Mouse (Mus musculus): ENCODE data around the gene Tmtc2. TPM values are rescaled to one million over a fixed set of nuclear protein-coding genes. Genes with fewer than 3 reads are reported as not detected.
A peak's percentile ranks its signal among the peaks of the same experiment; 100 is the strongest.

The Tmtc2 gene
- polyA plus RNA-seq, 1 experiment from 2014 or later, result 5.5 TPM

- Histone ChIP-seq H3K27me3 (replicated peaks; ENCODE audit: control insufficient read depth, insufficient read depth, low read length) (no peaks in the 10 kb centered on the region), H3K36me3 (ENCODE audit: control insufficient read depth, insufficient read depth, low read length) (no peaks in the 10 kb centered on the region), H3K4me2 (ENCODE audit: low read length) (no peak overlapping the region), H3K4me1 (ENCODE audit: control insufficient read depth, insufficient read depth, low read length) (no peaks in the 10 kb centered on the region), H3K9me3 (replicated peaks; ENCODE audit: control insufficient read depth, low read length) (no peaks in the 10 kb centered on the region), H3K27ac (ENCODE audit: low read depth, low read length) (no peak overlapping the region), H3K9ac (ENCODE audit: low read length) (no peak overlapping the region), H3K4me3 (ENCODE audit: low read depth, low read length) (no peak overlapping the region)
- DNase-seq (ENCODE audit: low spot score), result no peak
- ATAC-seq, result no peak
- 84% methylated on average over 2 of the region's 2 CpGs for WGBS
Observed at GRCm38 (mm10) chr10:105350301-105350700, 223.9 kb downstream of the Tmtc2 start.

- ATAC-seq (no peak), DNase-seq (ENCODE audit: low spot score) (no peak)
Observed at GRCm38 (mm10) chr10:105345920-105346319, 228.3 kb downstream of the Tmtc2 start.

GRCm38 (mm10) chr10:105332856-105333255, 241.4 kb downstream of the Tmtc2 start:
- H3K36me3 ChIP-seq (ENCODE audit: control insufficient read depth, insufficient read depth, low read length), result no peaks in the 10 kb centered on the region
- no peaks in the 10 kb centered on the region for H3K27me3 ChIP-seq (replicated peaks; ENCODE audit: control insufficient read depth, insufficient read depth, low read length)
- 71% methylated on average over 2 of the region's 2 CpGs for WGBS
- H3K4me3 ChIP-seq (ENCODE audit: low read depth, low read length), result no peak overlapping the region
- no peak overlapping the region for H3K9ac ChIP-seq (ENCODE audit: low read length)
- ATAC-seq, result no peak
- H3K4me2 ChIP-seq (ENCODE audit: low read length), result no peak overlapping the region
- no peak overlapping the region for H3K27ac ChIP-seq (ENCODE audit: low read depth, low read length)
- no peak for DNase-seq (ENCODE audit: low spot score)
- H3K9me3 ChIP-seq (replicated peaks; ENCODE audit: control insufficient read depth, low read length), result no peaks in the 10 kb centered on the region
- H3K4me1 ChIP-seq (ENCODE audit: control insufficient read depth, insufficient read depth, low read length), result no peaks in the 10 kb centered on the region

More at GRCm38 (mm10) chr10:105345920-105346319, 228.3 kb downstream of the Tmtc2 start:
- Histone ChIP-seq H3K4me1 (ENCODE audit: control insufficient read depth, insufficient read depth, low read length) (no peaks in the 10 kb centered on the region), H3K27ac (ENCODE audit: low read depth, low read length) (no peak overlapping the region), H3K4me3 (ENCODE audit: low read depth, low read length) (no peak overlapping the region), H3K27me3 (replicated peaks; ENCODE audit: control insufficient read depth, insufficient read depth, low read length) (no peaks in the 10 kb centered on the region), H3K9ac (ENCODE audit: low read length) (no peak overlapping the region), H3K36me3 (ENCODE audit: control insufficient read depth, insufficient read depth, low read length) (no peaks in the 10 kb centered on the region), H3K4me2 (ENCODE audit: low read length) (no peak overlapping the region), H3K9me3 (replicated peaks; ENCODE audit: control insufficient read depth, low read length) (no peaks in the 10 kb centered on the region)
- WGBS, result 87% methylated on average over 3 of the region's 3 CpGs

GRCm38 (mm10) chr10:105330327-105330726, 243.9 kb downstream of the Tmtc2 start:
- DNase-seq (ENCODE audit: low spot score), result no peak
- Histone ChIP-seq H3K4me1 (ENCODE audit: control insufficient read depth, insufficient read depth, low read length) (no peaks in the 10 kb centered on the region), H3K27ac (ENCODE audit: low read depth, low read length) (no peak overlapping the region), H3K27me3 (replicated peaks; ENCODE audit: control insufficient read depth, insufficient read depth, low read length) (no peaks in the 10 kb centered on the region), H3K36me3 (ENCODE audit: control insufficient read depth, insufficient read depth, low read length) (no peaks in the 10 kb centered on the region), H3K4me2 (ENCODE audit: low read length) (no peak overlapping the region), H3K4me3 (ENCODE audit: low read depth, low read length) (no peak overlapping the region), H3K9ac (ENCODE audit: low read length) (no peak overlapping the region), H3K9me3 (replicated peaks; ENCODE audit: control insufficient read depth, low read length) (no peaks in the 10 kb centered on the region)
- ATAC-seq, result no peak
- whole genome bisulfite sequencing, result 85% methylated on average over 5 of the region's 5 CpGs

GRCm38 (mm10) chr10:105323646-105324192, 250.5 kb downstream of the Tmtc2 start:
- Histone ChIP-seq H3K36me3 (ENCODE audit: control insufficient read depth, insufficient read depth, low read length) (peaks cover 8% of the 10 kb centered on the region; the same call in 1 of the 2 replicates), H3K4me3 (ENCODE audit: low read depth, low read length) (no peak overlapping the region), H3K9ac (ENCODE audit: low read length) (no peak overlapping the region), H3K27ac (ENCODE audit: low read depth, low read length) (no peak overlapping the region), H3K9me3 (replicated peaks; ENCODE audit: control insufficient read depth, low read length) (no peaks in the 10 kb centered on the region; the same call in 1 of the 2 replicates), H3K4me1 (ENCODE audit: control insufficient read depth, insufficient read depth, low read length) (no peaks in the 10 kb centered on the region), H3K27me3 (replicated peaks; ENCODE audit: control insufficient read depth, insufficient read depth, low read length) (no peaks in the 10 kb centered on the region), H3K4me2 (ENCODE audit: low read length) (no peak overlapping the region)
- 85% methylated on average over 4 of the region's 4 CpGs for WGBS
- no peak for DNase-seq (ENCODE audit: low spot score)
- no peak for ATAC-seq

- peak; percentile 66; the same call in 1 of the 2 replicates for ATAC-seq
- H3K27ac ChIP-seq (ENCODE audit: low read depth, low read length), result no peak overlapping the region; the same call in 1 of the 2 replicates
- 70% methylated on average over 3 of the region's 3 CpGs for WGBS
Observed at GRCm38 (mm10) chr10:105319299-105320057, 254.8 kb downstream of the Tmtc2 start.

GRCm38 (mm10) chr10:105318869-105319268, 255.4 kb downstream of the Tmtc2 start:
- Histone ChIP-seq H3K27ac (ENCODE audit: low read depth, low read length) (no peak overlapping the region), H3K4me1 (ENCODE audit: control insufficient read depth, insufficient read depth, low read length) (no peaks in the 10 kb centered on the region), H3K4me2 (ENCODE audit: low read length) (no peak overlapping the region), H3K9me3 (replicated peaks; ENCODE audit: control insufficient read depth, low read length) (no peaks in the 10 kb centered on the region; the same call in 1 of the 2 replicates), H3K9ac (ENCODE audit: low read length) (no peak overlapping the region), H3K36me3 (ENCODE audit: control insufficient read depth, insufficient read depth, low read length) (peaks cover 8% of the 10 kb centered on the region; the same call in 1 of the 2 replicates), H3K4me3 (ENCODE audit: low read depth, low read length) (no peak overlapping the region), H3K27me3 (replicated peaks; ENCODE audit: control insufficient read depth, insufficient read depth, low read length) (no peaks in the 10 kb centered on the region)
- DNase-seq (ENCODE audit: low spot score) (peak; percentile 52), ATAC-seq (peak; percentile 63)
- 27% methylated on average over 2 of the region's 2 CpGs for WGBS

More at GRCm38 (mm10) chr10:105319299-105320057, 254.8 kb downstream of the Tmtc2 start:
- H3K4me2 ChIP-seq (ENCODE audit: low read length), result no peak overlapping the region
- no peak overlapping the region for H3K9ac ChIP-seq (ENCODE audit: low read length)
- no peak overlapping the region for H3K4me3 ChIP-seq (ENCODE audit: low read depth, low read length)
- no peaks in the 10 kb centered on the region for H3K4me1 ChIP-seq (ENCODE audit: control insufficient read depth, insufficient read depth, low read length)
- H3K27me3 ChIP-seq (replicated peaks; ENCODE audit: control insufficient read depth, insufficient read depth, low read length), result no peaks in the 10 kb centered on the region
- H3K36me3 ChIP-seq (ENCODE audit: control insufficient read depth, insufficient read depth, low read length), result peaks cover 8% of the 10 kb centered on the region; the same call in 1 of the 2 replicates
- no peak for DNase-seq (ENCODE audit: low spot score)
- H3K9me3 ChIP-seq (replicated peaks; ENCODE audit: control insufficient read depth, low read length), result no peaks in the 10 kb centered on the region; the same call in 1 of the 2 replicates

GRCm38 (mm10) chr10:105312986-105313385, 261.3 kb downstream of the Tmtc2 start:
- no peak overlapping the region for H3K27ac ChIP-seq (ENCODE audit: low read depth, low read length)
- H3K4me1 ChIP-seq (ENCODE audit: control insufficient read depth, insufficient read depth, low read length), result no peaks in the 10 kb centered on the region
- no peaks in the 10 kb centered on the region for H3K9me3 ChIP-seq (replicated peaks; ENCODE audit: control insufficient read depth, low read length)
- H3K4me2 ChIP-seq (ENCODE audit: low read length), result no peak overlapping the region
- H3K36me3 ChIP-seq (ENCODE audit: control insufficient read depth, insufficient read depth, low read length), result no peaks in the 10 kb centered on the region
- DNase-seq (ENCODE audit: low spot score) (no peak), ATAC-seq (no peak)
- WGBS, result 86% methylated on average over 5 of the region's 5 CpGs
- H3K4me3 ChIP-seq (ENCODE audit: low read depth, low read length), result no peak overlapping the region
- H3K27me3 ChIP-seq (replicated peaks; ENCODE audit: control insufficient read depth, insufficient read depth, low read length), result no peaks in the 10 kb centered on the region
- H3K9ac ChIP-seq (ENCODE audit: low read length), result no peak overlapping the region

- WGBS, result 80% methylated on average over 3 of the region's 3 CpGs
- Histone ChIP-seq H3K4me3 (ENCODE audit: low read depth, low read length) (no peak overlapping the region), H3K27ac (ENCODE audit: low read depth, low read length) (no peak overlapping the region), H3K27me3 (replicated peaks; ENCODE audit: control insufficient read depth, insufficient read depth, low read length) (no peaks in the 10 kb centered on the region), H3K4me2 (ENCODE audit: low read length) (no peak overlapping the region), H3K36me3 (ENCODE audit: control insufficient read depth, insufficient read depth, low read length) (no peaks in the 10 kb centered on the region), H3K4me1 (ENCODE audit: control insufficient read depth, insufficient read depth, low read length) (no peaks in the 10 kb centered on the region), H3K9me3 (replicated peaks; ENCODE audit: control insufficient read depth, low read length) (no peaks in the 10 kb centered on the region), H3K9ac (ENCODE audit: low read length) (no peak overlapping the region)
- no peak for DNase-seq (ENCODE audit: low spot score)
- no peak for ATAC-seq
Observed at GRCm38 (mm10) chr10:105297560-105297959, 276.7 kb downstream of the Tmtc2 start.
